15 mouse cellular contexts compared by ENCODE assay signal in genomic region chr17:35253293-35254093, GRCm38 (mm10). TPM values are rescaled to one million over a fixed set of nuclear protein-coding genes. Genes with fewer than 3 reads are reported as not detected.
DNase-seq lines count a peak whose midpoint lies in the region; ATAC-seq and TF ChIP-seq lines count a peak whose summit lies in the region.
"Had no signal": no experiment of that assay in that cellular context is flagged by ENCODE, and none has a peak within 500 bp of the region (broad histone marks: within the 10 kb centered on the region; RNA-seq: fewer than 3 reads in every experiment).

No protein-coding gene starts in this region.

- peaks cover 58% of the 10 kb centered on the region for H3K36me3 ChIP-seq in heart, embryonic 12.5 days
- peaks cover 57% of the 10 kb centered on the region for H3K36me3 ChIP-seq in limb, embryonic 14.5 days (ENCODE audit: control insufficient read depth, insufficient read depth, low read length)
- H3K36me3 ChIP-seq in limb, embryonic 10.5 days: peaks cover 59% of the 10 kb centered on the region
- H3K36me3 ChIP-seq in embryonic facial prominence, embryonic 11.5 days (replicated peaks; ENCODE audit: control insufficient read depth, insufficient read depth, low read depth, low read length): peaks cover 42% of the 10 kb centered on the region
- H3K36me3 ChIP-seq in forebrain, embryonic 15.5 days: peaks cover 59% of the 10 kb centered on the region

- 0 out of 2 replicates have a peak, but pooled peaks cover 3% of the 10 kb centered on the region for H3K4me1 ChIP-seq in heart, embryonic 12.5 days (replicated peaks)
- 0 out of 2 replicates have a peak, but pooled peaks cover 2% of the 10 kb centered on the region for H3K4me1 ChIP-seq in limb, embryonic 14.5 days (ENCODE audit: control insufficient read depth, insufficient read depth, low read length)
- H3K4me1 ChIP-seq in limb, embryonic 10.5 days: peaks cover 3% of the 10 kb centered on the region
- no peaks in the 10 kb centered on the region for H3K4me1 ChIP-seq in embryonic facial prominence, embryonic 11.5 days (ENCODE audit: control insufficient read depth, insufficient read depth, low read length)
- 0 out of 2 replicates have a peak, but pooled peaks cover 4% of the 10 kb centered on the region for H3K4me1 ChIP-seq in forebrain, embryonic 15.5 days

- no peak overlapping the region for H3K27ac ChIP-seq in heart, embryonic 12.5 days (ENCODE audit: poor library complexity, severe bottlenecking)
- no peak overlapping the region for H3K27ac ChIP-seq in limb, embryonic 14.5 days (replicated peaks; ENCODE audit: low read depth, low read length)
- no peak overlapping the region for H3K27ac ChIP-seq in limb, embryonic 10.5 days
- H3K27ac ChIP-seq in embryonic facial prominence, embryonic 11.5 days (replicated peaks; ENCODE audit: low read depth, low read length): no peak overlapping the region
- no peak overlapping the region for H3K27ac ChIP-seq in forebrain, embryonic 15.5 days (replicated peaks)
- H3K27ac ChIP-seq: liver, embryonic 14.5 days had no signal

- ATAC-seq in heart, embryonic 12.5 days (ENCODE audit: insufficient number of reproducible peaks, low FRiP score): no peak
- ATAC-seq in limb, embryonic 14.5 days (ENCODE audit: low FRiP score, low read depth): peak; percentile 3; the same call in 1 of the 2 replicates
- ATAC-seq in embryonic facial prominence, embryonic 11.5 days (replicated peaks; ENCODE audit: insufficient number of reproducible peaks, low FRiP score, low TSS enrichment, low read depth): 0 out of 2 replicates have a peak, but pooled peaks have one; percentile 1
- peak; percentile 3; the same call in 1 of the 2 replicates for ATAC-seq in forebrain, embryonic 15.5 days (replicated peaks)
- ATAC-seq: CD4-positive, CD25-positive, alpha-beta regulatory T cell, adult 4 months had no signal

- no peak for TF ChIP-seq POLR2A in limb, embryonic 14.5 days (IDR thresholded peaks at IDR 0.05; ENCODE audit: borderline replicate concordance, extremely low read depth, insufficient read depth, insufficient read length)

- H3K9me3 ChIP-seq in heart, embryonic 12.5 days (replicated peaks): no peaks in the 10 kb centered on the region
- no peaks in the 10 kb centered on the region for H3K9me3 ChIP-seq in limb, embryonic 14.5 days (ENCODE audit: control insufficient read depth, low read length)
- H3K9me3 ChIP-seq in limb, embryonic 10.5 days (replicated peaks): no peaks in the 10 kb centered on the region
- H3K9me3 ChIP-seq in embryonic facial prominence, embryonic 11.5 days (replicated peaks; ENCODE audit: control insufficient read depth, low read length): no peaks in the 10 kb centered on the region
- no peaks in the 10 kb centered on the region for H3K9me3 ChIP-seq in forebrain, embryonic 15.5 days
- H3K9me3 ChIP-seq: midbrain, embryonic 12.5 days had no signal

- peak; percentile 84 for DNase-seq in heart, adult 11 months
- DNase-seq in limb, embryonic 14.5 days (ENCODE audit: low spot score): no peak
- DNase-seq in limb, embryonic 10.5 days (ENCODE audit: low spot score): no peak
- DNase-seq in embryonic facial prominence, embryonic 11.5 days (ENCODE audit: low spot score): no peak
- no peak for DNase-seq in natural killer cell, adult 2 months (ENCODE audit: low spot score in 2 of 2)
- DNase-seq: cerebellum, adult 11 months; heart, postnatal 4 days; lung, postnatal 14 days had no signal

- H3K9ac ChIP-seq in heart, embryonic 12.5 days: no peak overlapping the region
- H3K9ac ChIP-seq in limb, embryonic 14.5 days (ENCODE audit: low read depth, low read length, severe bottlenecking): no peak overlapping the region
- H3K9ac ChIP-seq in embryonic facial prominence, embryonic 11.5 days (replicated peaks; ENCODE audit: low read length): no peak overlapping the region
- no peak overlapping the region for H3K9ac ChIP-seq in forebrain, embryonic 15.5 days (replicated peaks)
- H3K9ac ChIP-seq: liver, embryonic 14.5 days; midbrain, embryonic 12.5 days had no signal

- WGBS in heart, embryonic 12.5 days: 89% methylated on average over 32 of the region's 32 CpGs
- WGBS in limb, embryonic 14.5 days: 86% methylated on average over 32 of the region's 32 CpGs
- WGBS in limb, embryonic 10.5 days: 88% methylated on average over 32 of the region's 32 CpGs
- 90% methylated on average over 32 of the region's 32 CpGs for WGBS in embryonic facial prominence, embryonic 11.5 days
- WGBS in forebrain, embryonic 15.5 days: 84% methylated on average over 32 of the region's 32 CpGs

- H3K4me2 ChIP-seq in heart, embryonic 12.5 days: no peak overlapping the region
- no peak overlapping the region for H3K4me2 ChIP-seq in limb, embryonic 14.5 days (replicated peaks; ENCODE audit: low read depth, low read length, severe bottlenecking)
- no peak overlapping the region for H3K4me2 ChIP-seq in embryonic facial prominence, embryonic 11.5 days (ENCODE audit: low read depth, low read length)
- no peak overlapping the region for H3K4me2 ChIP-seq in forebrain, embryonic 15.5 days (replicated peaks)
- H3K4me2 ChIP-seq: heart, embryonic 11.5 days; midbrain, embryonic 12.5 days had no signal

- H3K27me3 ChIP-seq in heart, embryonic 12.5 days (replicated peaks): 0 out of 2 replicates have a peak, but pooled peaks cover 3% of the 10 kb centered on the region
- H3K27me3 ChIP-seq in limb, embryonic 14.5 days (ENCODE audit: control insufficient read depth, insufficient read depth, low read length): no peaks in the 10 kb centered on the region
- H3K27me3 ChIP-seq in limb, embryonic 10.5 days (ENCODE audit: low read depth, poor library complexity, severe bottlenecking): no peaks in the 10 kb centered on the region
- no peaks in the 10 kb centered on the region for H3K27me3 ChIP-seq in embryonic facial prominence, embryonic 11.5 days (ENCODE audit: control insufficient read depth, insufficient read depth, low read length)
- H3K27me3 ChIP-seq in forebrain, embryonic 15.5 days: no peaks in the 10 kb centered on the region

- H3K4me3 ChIP-seq in heart, embryonic 12.5 days: no peak overlapping the region
- H3K4me3 ChIP-seq in limb, embryonic 14.5 days (replicated peaks; ENCODE audit: low read length): no peak overlapping the region
- H3K4me3 ChIP-seq in limb, embryonic 10.5 days: no peak overlapping the region
- no peak overlapping the region for H3K4me3 ChIP-seq in embryonic facial prominence, embryonic 11.5 days (ENCODE audit: low read depth, low read length)
- H3K4me3 ChIP-seq in forebrain, embryonic 15.5 days: no peak overlapping the region
- H3K4me3 ChIP-seq: midbrain, embryonic 12.5 days had no signal

RNA-seq across cellular contexts. Expression of gene H2-D1, which starts 9.0 kb away (rescaled TPM):
- polyA plus RNA-seq in heart, embryonic 12.5 days (2016; fragmentation: Nextera tagmentation; extraction: Ambion mirVana): 30.2 and 32.8 TPM in 2 replicates
- polyA plus RNA-seq in limb, embryonic 14.5 days (2012; rRNA removed): 26.0 and 27.2 TPM in 2 replicates
- 49.3 and 53.9 TPM in 2 replicates for polyA plus RNA-seq in limb, embryonic 14.5 days (2014; fragmentation: Nextera tagmentation; extraction: Ambion mirVana)
- 21.4 and 23.1 TPM in 2 replicates for polyA plus RNA-seq in limb, embryonic 10.5 days (2016; fragmentation: Nextera tagmentation; extraction: Ambion mirVana)
- polyA plus RNA-seq in embryonic facial prominence, embryonic 11.5 days (2014; fragmentation: Nextera tagmentation; extraction: Ambion mirVana): 18.8 and 24.0 TPM in 2 replicates
- 48.1 and 50.1 TPM in 2 replicates for polyA plus RNA-seq in forebrain, embryonic 15.5 days (2015; fragmentation: Nextera tagmentation; extraction: Ambion mirVana)

RNA-seq across cellular contexts. Expression of gene Ddx39b, which starts 11.9 kb away (rescaled TPM):
- polyA plus RNA-seq in heart, embryonic 12.5 days (2016; fragmentation: Nextera tagmentation; extraction: Ambion mirVana): 282 and 285 TPM in 2 replicates
- 877 and 1,003 TPM in 2 replicates for polyA plus RNA-seq in limb, embryonic 14.5 days (2012; rRNA removed)
- 416 and 445 TPM in 2 replicates for polyA plus RNA-seq in limb, embryonic 14.5 days (2014; fragmentation: Nextera tagmentation; extraction: Ambion mirVana)
- polyA plus RNA-seq in limb, embryonic 10.5 days (2016; fragmentation: Nextera tagmentation; extraction: Ambion mirVana): 749 and 792 TPM in 2 replicates
- 664 and 669 TPM in 2 replicates for polyA plus RNA-seq in embryonic facial prominence, embryonic 11.5 days (2014; fragmentation: Nextera tagmentation; extraction: Ambion mirVana)
- polyA plus RNA-seq in forebrain, embryonic 15.5 days (2015; fragmentation: Nextera tagmentation; extraction: Ambion mirVana): 478 and 488 TPM in 2 replicates

RNA-seq across cellular contexts. Expression of gene Nfkbil1, which starts 17.9 kb away (rescaled TPM):
- polyA plus RNA-seq in heart, embryonic 12.5 days (2016; fragmentation: Nextera tagmentation; extraction: Ambion mirVana): 9.0 and 9.8 TPM in 2 replicates
- polyA plus RNA-seq in limb, embryonic 14.5 days (2012; rRNA removed): 17.0 and 19.6 TPM in 2 replicates
- 4.9 and 5.9 TPM in 2 replicates for polyA plus RNA-seq in limb, embryonic 14.5 days (2014; fragmentation: Nextera tagmentation; extraction: Ambion mirVana)
- polyA plus RNA-seq in limb, embryonic 10.5 days (2016; fragmentation: Nextera tagmentation; extraction: Ambion mirVana): 10.7 and 12.1 TPM in 2 replicates
- polyA plus RNA-seq in embryonic facial prominence, embryonic 11.5 days (2014; fragmentation: Nextera tagmentation; extraction: Ambion mirVana): 3.1 and 4.0 TPM in 2 replicates
- polyA plus RNA-seq in forebrain, embryonic 15.5 days (2015; fragmentation: Nextera tagmentation; extraction: Ambion mirVana): 11.7 and 12.3 TPM in 2 replicates

RNA-seq across cellular contexts. Expression of gene Atp6v1g2, which starts 20.0 kb away (rescaled TPM):
- 10.0 and 12.5 TPM in 2 replicates for polyA plus RNA-seq in heart, embryonic 12.5 days (2016; fragmentation: Nextera tagmentation; extraction: Ambion mirVana)
- 11.2 and 12.0 TPM in 2 replicates for polyA plus RNA-seq in limb, embryonic 14.5 days (2012; rRNA removed)
- 3.6 and 4.9 TPM in 2 replicates for polyA plus RNA-seq in limb, embryonic 14.5 days (2014; fragmentation: Nextera tagmentation; extraction: Ambion mirVana)
- polyA plus RNA-seq in limb, embryonic 10.5 days (2016; fragmentation: Nextera tagmentation; extraction: Ambion mirVana): 4.5 and 5.2 TPM in 2 replicates
- polyA plus RNA-seq in embryonic facial prominence, embryonic 11.5 days (2014; fragmentation: Nextera tagmentation; extraction: Ambion mirVana): 6.2 and 7.9 TPM in 2 replicates
- polyA plus RNA-seq in forebrain, embryonic 15.5 days (2015; fragmentation: Nextera tagmentation; extraction: Ambion mirVana): 38.2 and 41.5 TPM in 2 replicates

RNA-seq across cellular contexts. Expression of gene Gm16181, which starts 32.9 kb away (rescaled TPM):
- polyA plus RNA-seq in heart, embryonic 12.5 days (2016; fragmentation: Nextera tagmentation; extraction: Ambion mirVana): 0.55 TPM in 1 of 2 replicates, not detected in the other
- polyA plus RNA-seq in limb, embryonic 14.5 days (2012; rRNA removed): 0.26 TPM in 1 of 2 replicates, not detected in the other
- not detected in 2 replicates for polyA plus RNA-seq in limb, embryonic 14.5 days (2014; fragmentation: Nextera tagmentation; extraction: Ambion mirVana)
- 0.30 and 0.33 TPM in 2 replicates for polyA plus RNA-seq in limb, embryonic 10.5 days (2016; fragmentation: Nextera tagmentation; extraction: Ambion mirVana)
- not detected in 2 replicates for polyA plus RNA-seq in embryonic facial prominence, embryonic 11.5 days (2014; fragmentation: Nextera tagmentation; extraction: Ambion mirVana)
- 0.61 and 1.1 TPM in 2 replicates for polyA plus RNA-seq in forebrain, embryonic 15.5 days (2015; fragmentation: Nextera tagmentation; extraction: Ambion mirVana)
- polyA plus RNA-seq: thymus, adult 2 months had no signal
